Mouse (Mus musculus): Measurements from ENCODE around the gene Dmrtc2. TPM values are rescaled to one million over a fixed set of nuclear protein-coding genes. Genes with fewer than 3 reads are reported as not detected.

Gene Dmrtc2
- polyA plus RNA-seq, 2 experiments: 0.19 TPM; not detected in 1

DNA sequence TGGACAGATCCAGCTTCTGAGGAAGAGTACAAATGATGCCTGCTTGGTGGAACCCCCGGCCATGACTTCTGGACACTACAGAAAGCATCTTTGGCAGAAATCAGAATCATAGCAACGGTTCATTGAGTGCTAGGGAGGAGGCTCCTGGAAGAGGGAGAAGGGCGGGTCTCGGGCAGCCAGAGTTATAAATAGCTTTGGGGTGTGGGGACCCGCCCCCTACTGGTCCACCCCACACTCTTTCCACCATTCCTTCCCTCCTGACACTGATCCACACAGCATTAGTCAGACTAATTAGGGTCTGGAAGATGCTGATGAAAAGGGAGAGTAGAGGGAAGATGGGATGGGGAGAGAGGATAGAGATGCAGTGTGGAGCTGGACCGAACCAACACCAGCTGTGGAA, 36.7 kb downstream of the Dmrtc2 start:
- Histone ChIP-seq H3K4me2 (replicated peaks; ENCODE audit: low read depth, low read length, severe bottlenecking) (peak overlapping the region; percentile 42), H3K36me3 (ENCODE audit: control insufficient read depth, insufficient read depth, low read length) (peaks cover 38% of the 10 kb centered on the region), H3K27me3 (ENCODE audit: control insufficient read depth, insufficient read depth, low read length) (no peaks in the 10 kb centered on the region), H3K4me1 (ENCODE audit: control insufficient read depth, insufficient read depth, low read length) (peaks cover 32% of the 10 kb centered on the region), H3K27ac (replicated peaks; ENCODE audit: low read depth, low read length) (peak overlapping the region; percentile 79), H3K9ac (ENCODE audit: low read depth, low read length, severe bottlenecking) (peak overlapping the region; percentile 17; the same call in 1 of the 2 replicates), H3K9me3 (ENCODE audit: control insufficient read depth, low read length) (no peaks in the 10 kb centered on the region), H3K4me3 (replicated peaks; ENCODE audit: low read length) (peak overlapping the region; percentile 24)
- no peak for ATAC-seq (ENCODE audit: low FRiP score, low read depth)
- 23% methylated on average over 6 of the region's 6 CpGs for WGBS
- TF ChIP-seq POLR2A (IDR thresholded peaks at IDR 0.05; ENCODE audit: borderline replicate concordance, extremely low read depth, insufficient read depth, insufficient read length): no peak
- DNase-seq (ENCODE audit: low spot score): no peak

DNA sequence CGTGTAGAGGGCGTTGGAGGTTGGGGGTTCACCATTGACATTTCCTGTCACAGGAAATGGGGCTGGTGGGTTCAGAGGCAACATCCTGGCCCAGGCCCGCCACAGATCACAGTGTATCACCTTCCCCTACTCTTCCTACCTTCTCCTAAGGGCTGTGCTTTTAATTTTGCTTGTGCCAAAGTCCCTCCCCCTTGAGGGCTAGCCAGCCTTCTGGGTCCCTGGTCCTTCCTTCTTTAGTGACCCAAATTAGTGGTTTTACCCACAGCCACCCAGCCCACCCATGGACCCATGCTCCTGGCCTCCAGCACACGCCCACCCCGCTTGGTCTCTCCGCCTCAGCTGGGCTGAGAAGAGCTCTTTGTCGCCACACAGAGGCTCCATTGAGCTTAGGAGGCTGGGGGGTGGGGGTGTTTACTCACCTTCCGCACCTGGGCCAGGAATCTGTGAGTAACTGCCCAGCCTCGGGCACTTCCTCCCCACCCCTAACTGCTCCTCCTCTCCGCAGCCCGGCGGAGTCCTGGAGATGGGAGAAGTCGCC, 37.4 kb downstream of the Dmrtc2 start:
- H3K27ac ChIP-seq (replicated peaks; ENCODE audit: low read depth, low read length): peak overlapping the region; percentile 79
- peak overlapping the region; percentile 42 for H3K4me2 ChIP-seq (replicated peaks; ENCODE audit: low read depth, low read length, severe bottlenecking)
- H3K27me3 ChIP-seq (ENCODE audit: control insufficient read depth, insufficient read depth, low read length): no peaks in the 10 kb centered on the region
- H3K4me3 ChIP-seq (replicated peaks; ENCODE audit: low read length): peak overlapping the region; percentile 24
- peaks cover 28% of the 10 kb centered on the region for H3K4me1 ChIP-seq (ENCODE audit: control insufficient read depth, insufficient read depth, low read length)
- H3K9ac ChIP-seq (ENCODE audit: low read depth, low read length, severe bottlenecking): peak overlapping the region; percentile 17
- H3K9me3 ChIP-seq (ENCODE audit: control insufficient read depth, low read length): no peaks in the 10 kb centered on the region
- no peak for TF ChIP-seq POLR2A (IDR thresholded peaks at IDR 0.05; ENCODE audit: borderline replicate concordance, extremely low read depth, insufficient read depth, insufficient read length)
- ATAC-seq (ENCODE audit: low FRiP score, low read depth) (peak; percentile 8; the same call in 1 of the 2 replicates), DNase-seq (ENCODE audit: low spot score) (peak; percentile 62)
- 14% methylated on average over 11 of the region's 13 CpGs for WGBS
- peaks cover 45% of the 10 kb centered on the region for H3K36me3 ChIP-seq (ENCODE audit: control insufficient read depth, insufficient read depth, low read length)

DNA sequence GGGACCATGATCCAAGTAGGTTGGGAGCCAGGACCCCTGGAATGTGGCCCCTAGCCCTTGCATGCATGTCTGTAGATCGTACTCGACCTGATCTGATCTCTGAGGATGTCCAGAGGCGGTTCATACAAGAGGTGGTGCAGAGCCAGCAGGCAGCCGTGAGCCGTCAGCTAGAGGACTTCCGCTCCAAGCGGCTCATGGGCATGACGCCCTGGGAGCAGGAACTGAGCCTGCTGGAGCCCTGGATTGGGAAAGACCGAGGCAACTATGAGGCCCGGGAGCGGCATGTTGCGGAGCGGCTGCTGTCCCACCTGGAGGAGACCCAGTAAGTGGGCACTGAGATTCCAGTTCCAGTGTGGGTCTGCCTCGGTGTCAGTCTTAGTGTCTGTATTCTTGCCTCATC, 42.6 kb downstream of the Dmrtc2 start:
- H3K36me3 ChIP-seq (ENCODE audit: control insufficient read depth, insufficient read depth, low read length): peaks cover 72% of the 10 kb centered on the region
- H3K9ac ChIP-seq (ENCODE audit: low read depth, low read length, severe bottlenecking): no peak overlapping the region
- H3K4me1 ChIP-seq (ENCODE audit: control insufficient read depth, insufficient read depth, low read length): peaks cover 3% of the 10 kb centered on the region; the same call in 1 of the 2 replicates
- no peak for DNase-seq (ENCODE audit: low spot score)
- WGBS: 90% methylated on average over 14 of the region's 14 CpGs
- H3K27me3 ChIP-seq (ENCODE audit: control insufficient read depth, insufficient read depth, low read length): no peaks in the 10 kb centered on the region
- TF ChIP-seq POLR2A (IDR thresholded peaks at IDR 0.05; ENCODE audit: borderline replicate concordance, extremely low read depth, insufficient read depth, insufficient read length): no peak
- H3K27ac ChIP-seq (replicated peaks; ENCODE audit: low read depth, low read length): no peak overlapping the region
- no peak overlapping the region for H3K4me3 ChIP-seq (replicated peaks; ENCODE audit: low read length)
- H3K4me2 ChIP-seq (replicated peaks; ENCODE audit: low read depth, low read length, severe bottlenecking): no peak overlapping the region
- no peak for ATAC-seq (ENCODE audit: low FRiP score, low read depth)
- H3K9me3 ChIP-seq (ENCODE audit: control insufficient read depth, low read length): no peaks in the 10 kb centered on the region

DNA sequence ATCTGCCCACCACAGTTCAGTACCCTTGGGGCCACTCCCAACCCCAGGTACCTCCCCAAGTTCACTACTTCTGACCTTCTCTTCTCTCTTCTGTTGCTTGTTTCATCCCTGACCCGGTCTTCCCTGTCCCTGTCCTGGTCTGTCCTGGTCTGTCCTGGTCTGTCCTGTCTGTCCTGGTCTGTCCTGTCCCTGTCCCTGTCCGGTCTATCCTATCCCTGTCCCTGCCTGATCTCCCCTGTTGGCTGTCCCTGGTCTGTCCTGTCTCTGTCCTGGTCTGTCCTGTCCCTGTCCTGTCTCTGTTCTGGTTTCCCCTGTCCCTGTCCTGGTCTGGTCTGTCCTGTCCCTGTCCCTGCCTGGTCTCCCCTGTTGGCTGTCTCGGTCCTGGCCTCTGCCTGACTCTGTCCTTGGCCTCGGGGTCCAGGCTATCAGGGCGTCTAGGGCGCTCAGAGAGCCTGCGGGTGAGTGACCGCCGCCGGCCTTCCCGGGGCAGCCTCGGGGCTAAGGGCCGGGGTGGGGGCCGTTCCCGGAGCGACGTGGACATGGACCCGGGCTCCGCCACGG, 49.0 kb downstream of the Dmrtc2 start:
- H3K27ac ChIP-seq (replicated peaks; ENCODE audit: low read depth, low read length): no peak overlapping the region
- H3K36me3 ChIP-seq (ENCODE audit: control insufficient read depth, insufficient read depth, low read length): peaks cover 74% of the 10 kb centered on the region
- no peak overlapping the region for H3K4me2 ChIP-seq (replicated peaks; ENCODE audit: low read depth, low read length, severe bottlenecking)
- no peaks in the 10 kb centered on the region for H3K9me3 ChIP-seq (ENCODE audit: control insufficient read depth, low read length)
- H3K4me3 ChIP-seq (replicated peaks; ENCODE audit: low read length): no peak overlapping the region
- TF ChIP-seq POLR2A (IDR thresholded peaks at IDR 0.05; ENCODE audit: borderline replicate concordance, extremely low read depth, insufficient read depth, insufficient read length): no peak
- no peak for DNase-seq (ENCODE audit: low spot score)
- H3K9ac ChIP-seq (ENCODE audit: low read depth, low read length, severe bottlenecking): no peak overlapping the region
- WGBS: 91% methylated on average over 20 of the region's 20 CpGs
- no peak for ATAC-seq (ENCODE audit: low FRiP score, low read depth)
- no peaks in the 10 kb centered on the region for H3K27me3 ChIP-seq (ENCODE audit: control insufficient read depth, insufficient read depth, low read length)
- no peaks in the 10 kb centered on the region for H3K4me1 ChIP-seq (ENCODE audit: control insufficient read depth, insufficient read depth, low read length)

DNA sequence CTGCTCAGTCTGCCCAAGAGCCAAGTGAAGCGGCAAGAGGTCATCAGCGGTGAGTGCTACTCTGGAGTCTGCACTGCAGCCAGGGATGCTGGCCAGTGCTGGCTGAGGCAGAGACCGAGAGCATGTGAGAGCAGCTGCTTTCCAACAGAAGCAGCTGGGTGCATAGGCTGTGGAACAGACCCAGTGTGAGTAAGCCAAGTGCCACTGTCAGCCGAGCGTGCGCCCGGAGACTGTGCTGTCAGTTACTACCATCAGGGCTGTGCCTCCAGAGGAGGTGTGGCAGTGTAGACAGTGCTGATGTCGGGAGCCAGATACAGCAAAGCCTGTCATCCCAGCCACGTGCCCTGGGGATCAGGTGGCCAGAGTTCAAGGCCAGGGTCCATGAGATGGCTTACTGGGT, 49.9 kb downstream of the Dmrtc2 start:
- TF ChIP-seq POLR2A (IDR thresholded peaks at IDR 0.05; ENCODE audit: borderline replicate concordance, extremely low read depth, insufficient read depth, insufficient read length): no peak
- Histone ChIP-seq H3K4me2 (replicated peaks; ENCODE audit: low read depth, low read length, severe bottlenecking) (no peak overlapping the region), H3K27ac (replicated peaks; ENCODE audit: low read depth, low read length) (no peak overlapping the region), H3K9ac (ENCODE audit: low read depth, low read length, severe bottlenecking) (no peak overlapping the region), H3K4me3 (replicated peaks; ENCODE audit: low read length) (no peak overlapping the region), H3K9me3 (ENCODE audit: control insufficient read depth, low read length) (no peaks in the 10 kb centered on the region), H3K27me3 (ENCODE audit: control insufficient read depth, insufficient read depth, low read length) (no peaks in the 10 kb centered on the region), H3K4me1 (ENCODE audit: control insufficient read depth, insufficient read depth, low read length) (no peaks in the 10 kb centered on the region), H3K36me3 (ENCODE audit: control insufficient read depth, insufficient read depth, low read length) (peaks cover 83% of the 10 kb centered on the region)
- WGBS: 88% methylated on average over 9 of the region's 9 CpGs
- DNase-seq (ENCODE audit: low spot score) (no peak), ATAC-seq (ENCODE audit: low FRiP score, low read depth) (no peak)

Other genes starting within 250 kb of the Dmrtc2 start
- 24.8 and 30.4 TPM in 2 replicates for gene Lypd3, start 233.5 kb upstream of the Dmrtc2 start, polyA plus RNA-seq (2012; rRNA removed)
- 38.8 and 50.7 TPM in 2 replicates for gene Lypd3, start 233.5 kb upstream of the Dmrtc2 start, polyA plus RNA-seq (2014; fragmentation: Nextera tagmentation; extraction: Ambion mirVana)
- gene Tex101, start 193.4 kb upstream of the Dmrtc2 start, polyA plus RNA-seq (2012; rRNA removed): not detected in 2 replicates
- gene Tex101, start 193.4 kb upstream of the Dmrtc2 start, polyA plus RNA-seq (2014; fragmentation: Nextera tagmentation; extraction: Ambion mirVana): not detected in 2 replicates
- not detected in 2 replicates for gene BC049730, start 160.8 kb upstream of the Dmrtc2 start, polyA plus RNA-seq (2012; rRNA removed)
- not detected in 2 replicates for gene BC049730, start 160.8 kb upstream of the Dmrtc2 start, polyA plus RNA-seq (2014; fragmentation: Nextera tagmentation; extraction: Ambion mirVana)
- not detected in 2 replicates for gene Gm4763, start 143.1 kb upstream of the Dmrtc2 start, polyA plus RNA-seq (2012; rRNA removed)
- gene Gm4763, start 143.1 kb upstream of the Dmrtc2 start, polyA plus RNA-seq (2014; fragmentation: Nextera tagmentation; extraction: Ambion mirVana): not detected in 2 replicates
- gene Cd177, start 109.7 kb upstream of the Dmrtc2 start, polyA plus RNA-seq (2012; rRNA removed): 0.05 and 0.27 TPM in 2 replicates
- gene Cd177, start 109.7 kb upstream of the Dmrtc2 start, polyA plus RNA-seq (2014; fragmentation: Nextera tagmentation; extraction: Ambion mirVana): 0.22 and 0.30 TPM in 2 replicates
- 0.22 TPM in 1 of 2 replicates, not detected in the other for gene Ceacam10, start 92.9 kb upstream of the Dmrtc2 start, polyA plus RNA-seq (2012; rRNA removed)
- gene Ceacam10, start 92.9 kb upstream of the Dmrtc2 start, polyA plus RNA-seq (2014; fragmentation: Nextera tagmentation; extraction: Ambion mirVana): not detected in 2 replicates
- 14.4 and 17.1 TPM in 2 replicates for gene Gm9844, start 7.8 kb upstream of the Dmrtc2 start, polyA plus RNA-seq (2012; rRNA removed)
- 14.2 and 17.1 TPM in 2 replicates for gene Gm9844, start 7.8 kb upstream of the Dmrtc2 start, polyA plus RNA-seq (2014; fragmentation: Nextera tagmentation; extraction: Ambion mirVana)
- gene Lypd4, start 116 bp upstream of the Dmrtc2 start, polyA plus RNA-seq (2012; rRNA removed): not detected in 2 replicates
- gene Lypd4, start 116 bp upstream of the Dmrtc2 start, polyA plus RNA-seq (2014; fragmentation: Nextera tagmentation; extraction: Ambion mirVana): not detected in 2 replicates
- 1,054 and 1,323 TPM in 2 replicates for gene Rps19, start 14.3 kb downstream of the Dmrtc2 start, polyA plus RNA-seq (2012; rRNA removed)
- 3,510 and 3,666 TPM in 2 replicates for gene Rps19, start 14.3 kb downstream of the Dmrtc2 start, polyA plus RNA-seq (2014; fragmentation: Nextera tagmentation; extraction: Ambion mirVana)
- gene Cd79a, start 27.3 kb downstream of the Dmrtc2 start, polyA plus RNA-seq (2012; rRNA removed): 0.84 and 1.4 TPM in 2 replicates
- gene Cd79a, start 27.3 kb downstream of the Dmrtc2 start, polyA plus RNA-seq (2014; fragmentation: Nextera tagmentation; extraction: Ambion mirVana): 0.26 and 0.37 TPM in 2 replicates
- gene Arhgef1, start 32.9 kb downstream of the Dmrtc2 start, polyA plus RNA-seq (2012; rRNA removed): 256 and 337 TPM in 2 replicates
- gene Arhgef1, start 32.9 kb downstream of the Dmrtc2 start, polyA plus RNA-seq (2014; fragmentation: Nextera tagmentation; extraction: Ambion mirVana): 109 and 116 TPM in 2 replicates
- gene Gm4881, start 74.4 kb downstream of the Dmrtc2 start, polyA plus RNA-seq (2012; rRNA removed): 0.06 and 0.09 TPM in 2 replicates
- gene Gm4881, start 74.4 kb downstream of the Dmrtc2 start, polyA plus RNA-seq (2014; fragmentation: Nextera tagmentation; extraction: Ambion mirVana): not detected in 2 replicates
- 185 and 268 TPM in 2 replicates for gene Rabac1, start 102.7 kb downstream of the Dmrtc2 start, polyA plus RNA-seq (2012; rRNA removed)
- 212 and 230 TPM in 2 replicates for gene Rabac1, start 102.7 kb downstream of the Dmrtc2 start, polyA plus RNA-seq (2014; fragmentation: Nextera tagmentation; extraction: Ambion mirVana)
- 0.84 and 1.1 TPM in 2 replicates for gene Atp1a3, start 135.9 kb downstream of the Dmrtc2 start, polyA plus RNA-seq (2012; rRNA removed)
- 0.54 and 0.69 TPM in 2 replicates for gene Atp1a3, start 135.9 kb downstream of the Dmrtc2 start, polyA plus RNA-seq (2014; fragmentation: Nextera tagmentation; extraction: Ambion mirVana)
- 84.9 and 128 TPM in 2 replicates for gene Grik5, start 202.3 kb downstream of the Dmrtc2 start, polyA plus RNA-seq (2012; rRNA removed)
- 11.8 and 13.8 TPM in 2 replicates for gene Grik5, start 202.3 kb downstream of the Dmrtc2 start, polyA plus RNA-seq (2014; fragmentation: Nextera tagmentation; extraction: Ambion mirVana)
- 33.3 and 45.7 TPM in 2 replicates for gene Zfp574, start 202.5 kb downstream of the Dmrtc2 start, polyA plus RNA-seq (2012; rRNA removed)
- 28.0 and 30.8 TPM in 2 replicates for gene Zfp574, start 202.5 kb downstream of the Dmrtc2 start, polyA plus RNA-seq (2014; fragmentation: Nextera tagmentation; extraction: Ambion mirVana)